Mouse (Mus musculus) liver, embryonic 16.5 days (tissue): ENCODE results near the gene Ifi47. TPM values are rescaled to one million over a fixed set of nuclear protein-coding genes. Genes with fewer than 3 reads are reported as not detected.
A peak's percentile ranks its signal among the peaks of the same experiment; 100 is the strongest.

ENCODE experiments used
- ATAC-seq: fragments of 200-750 bp; cut with Nextera tagmentation; 2 replicates; pipeline ENCODE4 v1.8.0; 2017; ENCODE audit warnings: low read depth, mild to moderate bottlenecking, moderate number of reproducible peaks, moderate library complexity
- H3K27ac ChIP-seq: fragments of 300-500 bp; sonication (generic); 2 replicates; pipeline ENCODE4 v1.5.1; 2014; ENCODE audit warnings: mild to moderate bottlenecking, low read length
- H3K27me3 ChIP-seq: fragments of 300-500 bp; sonication (generic); 2 replicates; pipeline ENCODE4 v1.6.1; 2014; ENCODE audit warnings: low read depth, low read length, mixed read lengths; ENCODE audit not compliant: control insufficient read depth, insufficient read depth
- H3K36me3 ChIP-seq: fragments of 300-500 bp; sonication (generic); 2 replicates; pipeline ENCODE4 v1.6.1; 2014; ENCODE audit warnings: mild to moderate bottlenecking; ENCODE audit not compliant: control insufficient read depth, insufficient read depth
- H3K4me1 ChIP-seq: fragments of 300-500 bp; sonication (generic); 2 replicates; pipeline ENCODE4 v1.6.1; 2014; ENCODE audit warnings: low read depth, low read length, mixed read lengths; ENCODE audit not compliant: control insufficient read depth
- H3K4me2 ChIP-seq: fragments of 300-500 bp; sonication (generic); 2 replicates; pipeline ENCODE4 v1.6.1; 2014; ENCODE audit warnings: low read depth, low read length, mixed read lengths
- H3K4me3 ChIP-seq: fragments of 300-500 bp; sonication (generic); 2 replicates; pipeline ENCODE4 v1.5.1; 2014; ENCODE audit warnings: low read depth, mild to moderate bottlenecking, low read length
- H3K9ac ChIP-seq: fragments of 300-500 bp; sonication (generic); 2 replicates; pipeline ENCODE4 v1.6.1; 2014; ENCODE audit warnings: low read depth, low read length
- H3K9me3 ChIP-seq: fragments of 300-500 bp; sonication (generic); replicated peaks from 2 replicates; pipeline ENCODE4 v1.6.1; 2016; ENCODE audit warnings: low read length; ENCODE audit not compliant: control insufficient read depth
- WGBS: fragments of 180-500 bp; shearing (Covaris S2); extraction: QIAGEN DNeasy Blood & Tissue Kit; methylation state at CpG from one replicate; pipeline ENCODE4 v1.1.7; 2014; ENCODE audit not compliant: insufficient replicate concordance; 5-methylcytosine and 5-hydroxymethylcytosine counted together
- polyA plus RNA-seq: library from polyadenylated mRNA; unstranded; fragments of >200 nt; fragmentation: Nextera tagmentation; extraction: Ambion mirVana; gene quantifications from 2 replicates; pipeline ENCODE4 v1.2.1, GENCODE M21; 2015

The Ifi47 gene
- polyA plus RNA-seq, 1 experiment from 2014 or later: 7.9 TPM

DNA sequence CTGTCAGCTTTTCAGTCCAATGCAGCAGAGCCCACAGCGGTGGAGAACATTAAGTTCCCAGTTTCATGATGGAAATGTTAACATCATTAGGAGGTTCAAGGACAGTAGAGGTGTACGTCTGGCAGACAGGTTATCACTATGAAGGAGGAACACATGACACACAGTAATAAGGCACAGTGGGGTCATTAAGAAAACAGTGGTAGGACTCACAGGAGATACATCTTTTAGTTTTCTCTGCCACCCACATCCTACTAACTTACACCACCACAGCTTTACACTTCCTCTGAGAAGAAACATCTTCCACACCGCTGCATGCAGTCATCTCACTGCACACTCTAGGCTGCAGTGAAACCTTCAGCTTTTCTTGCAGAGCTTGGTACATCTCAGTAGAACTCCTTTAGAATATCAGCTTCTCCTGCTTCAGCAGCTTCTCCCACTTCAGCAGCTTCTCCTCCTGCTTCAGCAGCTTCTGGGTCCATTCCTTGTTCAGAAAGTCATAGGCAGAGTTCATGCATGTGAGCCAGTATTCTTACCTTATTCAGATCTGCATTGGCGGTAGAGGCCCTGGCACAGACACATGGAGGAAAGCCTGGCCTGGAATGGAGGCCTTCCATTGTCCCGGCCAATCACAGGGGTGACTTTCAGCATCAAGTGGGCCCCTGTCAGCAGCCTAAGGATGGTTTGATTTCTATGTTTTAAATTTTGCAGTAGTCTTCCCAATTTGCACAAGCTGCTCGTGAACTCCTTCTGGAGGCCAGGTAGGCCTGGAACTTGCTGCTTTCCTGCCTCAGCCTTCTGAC is 17.7 kb downstream of the Ifi47 start:
- ATAC-seq: no peak
- Histone ChIP-seq H3K9ac (no peak overlapping the region), H3K4me1 (peaks cover 27% of the 10 kb centered on the region), H3K27me3 (no peaks in the 10 kb centered on the region), H3K27ac (no peak overlapping the region), H3K36me3 (no peaks in the 10 kb centered on the region), H3K4me3 (no peak overlapping the region), H3K4me2 (no peak overlapping the region), H3K9me3 (no peaks in the 10 kb centered on the region)
- 65% methylated on average over 6 of the region's 6 CpGs for WGBS

- Histone ChIP-seq H3K27ac (no peak overlapping the region), H3K9ac (no peak overlapping the region), H3K4me2 (no peak overlapping the region), H3K36me3 (no peaks in the 10 kb centered on the region), H3K4me1 (peaks cover 19% of the 10 kb centered on the region), H3K4me3 (no peak overlapping the region), H3K9me3 (no peaks in the 10 kb centered on the region), H3K27me3 (no peaks in the 10 kb centered on the region)
- no peak for ATAC-seq
- WGBS: 77% methylated on average over 4 of the region's 4 CpGs
Observed at GRCm38 (mm10) chr11:49095367-49095766, 19.0 kb downstream of the Ifi47 start.

- Histone ChIP-seq H3K27ac (no peak overlapping the region), H3K27me3 (no peaks in the 10 kb centered on the region), H3K4me3 (no peak overlapping the region), H3K4me2 (0 out of 2 replicates have a peak overlapping the region, but pooled peaks have one; percentile 8), H3K9me3 (no peaks in the 10 kb centered on the region), H3K36me3 (no peaks in the 10 kb centered on the region), H3K4me1 (peaks cover 21% of the 10 kb centered on the region), H3K9ac (no peak overlapping the region)
- 58% methylated on average over 3 of the region's 3 CpGs for WGBS
- no peak for ATAC-seq
Observed at GRCm38 (mm10) chr11:49100409-49100808, 24.0 kb downstream of the Ifi47 start.

DNA sequence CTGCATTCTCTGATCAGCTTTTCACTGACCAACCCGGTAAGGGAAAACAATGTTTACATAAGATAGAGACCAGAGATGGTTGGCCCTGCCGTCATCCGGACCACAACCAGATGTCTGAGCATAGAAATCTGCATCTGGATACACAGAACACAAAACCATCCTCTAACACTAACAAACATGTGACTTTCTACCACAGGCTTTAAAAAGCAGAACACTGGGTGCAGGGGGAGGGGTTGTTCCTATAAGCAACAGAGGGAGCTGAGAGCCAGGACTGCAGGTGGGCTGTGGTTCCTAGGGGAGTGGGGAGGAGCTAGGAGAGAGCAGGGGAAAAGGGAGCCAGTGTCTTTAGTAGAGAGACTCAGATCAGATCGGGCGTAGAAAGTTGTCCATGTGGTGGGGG is 25.1 kb downstream of the Ifi47 start:
- H3K27me3 ChIP-seq: no peaks in the 10 kb centered on the region
- no peak overlapping the region for H3K9ac ChIP-seq
- no peak for ATAC-seq
- H3K4me3 ChIP-seq: no peak overlapping the region
- H3K27ac ChIP-seq: no peak overlapping the region
- H3K4me1 ChIP-seq: peaks cover 21% of the 10 kb centered on the region
- H3K4me2 ChIP-seq: no peak overlapping the region
- WGBS: 34% methylated on average over 5 of the region's 5 CpGs
- H3K36me3 ChIP-seq: no peaks in the 10 kb centered on the region
- H3K9me3 ChIP-seq: no peaks in the 10 kb centered on the region

DNA sequence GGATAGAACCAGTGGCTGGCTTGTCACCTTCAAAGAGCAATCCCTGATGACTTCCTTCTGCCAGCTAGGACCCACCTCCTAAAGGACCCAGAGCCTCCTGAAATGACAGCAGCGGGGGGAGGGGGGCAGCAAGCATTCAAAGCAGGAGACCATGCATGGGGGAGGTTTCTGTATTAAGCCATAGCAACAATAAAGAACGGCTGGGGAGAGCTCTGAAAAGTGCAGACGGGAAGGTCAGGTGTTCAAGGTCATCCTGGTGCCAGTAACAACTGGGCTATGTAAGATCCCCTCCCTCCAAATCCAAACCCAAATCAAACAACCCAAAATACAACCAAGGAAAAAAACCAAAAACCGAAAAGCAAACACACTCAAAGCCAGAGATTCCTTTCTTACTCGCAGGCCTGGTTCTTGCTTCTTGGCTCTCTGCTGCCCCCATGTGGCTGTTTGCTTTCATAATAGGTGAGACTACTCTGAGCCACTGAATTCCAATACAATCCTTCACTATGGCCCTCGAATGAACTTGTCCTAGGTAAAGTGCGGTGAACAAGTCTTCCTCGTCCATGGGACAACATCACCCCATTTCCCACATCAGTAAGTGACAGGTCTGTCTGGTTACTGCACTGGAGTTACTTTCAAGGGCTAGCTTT is 26.8 kb downstream of the Ifi47 start:
- peak; percentile 47 for ATAC-seq
- no peak overlapping the region for H3K4me2 ChIP-seq
- no peaks in the 10 kb centered on the region for H3K36me3 ChIP-seq
- no peaks in the 10 kb centered on the region for H3K27me3 ChIP-seq
- H3K27ac ChIP-seq: no peak overlapping the region
- no peak overlapping the region for H3K9ac ChIP-seq
- no peak overlapping the region for H3K4me3 ChIP-seq
- H3K4me1 ChIP-seq: peaks cover 21% of the 10 kb centered on the region
- 18% methylated on average over 8 of the region's 8 CpGs for WGBS
- no peaks in the 10 kb centered on the region for H3K9me3 ChIP-seq

DNA sequence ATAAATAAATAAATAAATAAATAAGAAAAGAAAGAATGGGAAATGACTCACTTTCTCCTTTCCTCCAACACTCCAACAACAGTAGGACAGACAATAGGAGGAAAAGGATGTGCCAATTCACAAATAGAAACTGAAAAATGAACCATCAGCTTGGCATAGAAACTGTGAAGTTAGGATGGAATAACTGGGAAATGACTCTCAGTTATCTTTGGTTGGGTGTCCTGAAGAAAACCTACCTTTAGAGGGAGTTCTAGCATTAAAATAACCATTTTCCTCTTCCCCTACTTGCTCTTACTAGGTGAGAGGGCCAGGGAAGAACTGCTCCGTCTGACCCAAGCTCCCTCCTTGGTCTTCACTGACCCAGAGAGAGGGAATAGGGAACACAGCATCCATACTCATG is 29.4 kb downstream of the Ifi47 start:
- H3K4me1 ChIP-seq: peaks cover 13% of the 10 kb centered on the region
- H3K36me3 ChIP-seq: no peaks in the 10 kb centered on the region
- H3K9me3 ChIP-seq: no peaks in the 10 kb centered on the region
- no peak overlapping the region for H3K27ac ChIP-seq
- ATAC-seq: no peak
- H3K27me3 ChIP-seq: no peaks in the 10 kb centered on the region
- H3K4me2 ChIP-seq: no peak overlapping the region
- no peak overlapping the region for H3K4me3 ChIP-seq
- H3K9ac ChIP-seq: no peak overlapping the region
- WGBS: 60% methylated on average over 1 of the region's 1 CpGs

DNA sequence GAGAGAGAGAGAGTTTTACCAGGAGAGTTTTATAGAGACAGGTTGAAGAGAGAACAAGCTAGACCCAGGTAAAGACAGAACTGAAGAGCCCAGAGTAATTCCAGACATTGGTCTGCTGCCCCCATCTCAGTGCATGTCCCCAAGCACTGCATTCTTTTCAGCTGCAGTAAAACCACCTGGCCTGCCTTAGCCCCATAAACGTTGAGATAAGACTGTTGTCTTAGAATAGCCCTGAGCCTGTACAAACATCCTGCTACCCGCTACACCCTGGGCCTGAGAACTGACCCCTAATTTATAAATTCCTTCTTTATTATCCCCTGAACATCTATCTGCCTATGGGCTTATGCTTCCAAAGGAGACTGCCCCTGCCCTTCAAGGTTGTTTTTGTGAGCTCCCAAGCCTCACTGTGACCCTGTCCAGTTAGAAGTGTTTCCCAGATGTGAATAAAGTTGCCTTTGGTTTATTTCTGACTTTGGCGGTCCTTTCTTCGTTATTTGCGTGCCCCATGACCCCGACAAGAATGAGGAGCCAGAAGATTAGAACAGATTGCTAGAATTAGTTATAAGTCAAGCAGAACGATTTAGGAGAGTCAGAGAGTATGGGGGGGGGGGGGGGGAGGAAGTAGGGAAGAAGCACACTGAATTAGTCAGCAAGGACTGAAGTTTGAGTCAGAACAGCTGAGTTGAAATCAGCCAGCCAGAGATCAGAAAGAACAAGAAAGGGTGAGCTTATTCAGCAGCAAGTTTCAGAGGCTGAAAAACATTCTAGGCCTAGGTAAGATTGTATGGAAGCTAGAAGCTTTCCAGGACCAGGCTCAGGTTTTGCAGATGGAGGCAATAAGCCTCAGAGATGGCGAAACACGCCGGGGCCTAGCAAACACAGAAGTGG is 31.5 kb downstream of the Ifi47 start:
- H3K4me3 ChIP-seq: no peak overlapping the region
- no peak overlapping the region for H3K4me2 ChIP-seq
- H3K36me3 ChIP-seq: no peaks in the 10 kb centered on the region
- H3K4me1 ChIP-seq: peaks cover 3% of the 10 kb centered on the region
- no peaks in the 10 kb centered on the region for H3K9me3 ChIP-seq
- WGBS: 60% methylated on average over 10 of the region's 10 CpGs
- ATAC-seq: no peak
- H3K27ac ChIP-seq: no peak overlapping the region
- no peak overlapping the region for H3K9ac ChIP-seq
- no peaks in the 10 kb centered on the region for H3K27me3 ChIP-seq

DNA sequence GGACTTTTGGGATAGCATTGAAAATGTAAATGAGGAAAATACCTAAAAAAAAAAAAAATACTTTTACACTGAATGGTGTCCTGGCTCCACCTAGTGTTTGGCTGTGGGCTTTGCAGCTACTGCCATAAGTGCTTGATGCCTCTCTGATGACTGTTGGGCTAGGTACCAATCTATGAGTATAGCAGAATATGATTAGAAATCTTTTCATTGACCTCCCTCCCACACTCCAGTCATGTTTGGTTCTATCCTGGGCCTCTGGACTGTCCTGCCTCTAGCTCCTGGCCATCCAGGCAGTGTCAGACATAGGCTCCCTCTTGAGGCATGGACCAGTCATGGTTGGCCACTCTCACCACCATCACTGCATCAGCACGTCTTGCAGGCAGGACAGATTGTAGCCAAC is 32.4 kb downstream of the Ifi47 start:
- H3K9ac ChIP-seq: no peak overlapping the region
- no peak for ATAC-seq
- H3K4me2 ChIP-seq: no peak overlapping the region
- H3K4me3 ChIP-seq: no peak overlapping the region
- H3K4me1 ChIP-seq: no peaks in the 10 kb centered on the region; the same call in none of the 2 replicates
- H3K27me3 ChIP-seq: no peaks in the 10 kb centered on the region
- H3K27ac ChIP-seq: no peak overlapping the region
- WGBS: 22% methylated on average over 1 of the region's 1 CpGs
- H3K9me3 ChIP-seq: no peaks in the 10 kb centered on the region
- no peaks in the 10 kb centered on the region for H3K36me3 ChIP-seq
